Mouse (Mus musculus): ENCODE data around the gene Trp53i13. TPM values are rescaled to one million over a fixed set of nuclear protein-coding genes. Genes with fewer than 3 reads are reported as not detected.
A peak's percentile ranks its signal among the peaks of the same experiment; 100 is the strongest.
"Not testable (repeated sequence)": the region's sequence is repeated elsewhere in the genome, so short reads cannot be mapped to it uniquely, and the experiment has no call there.

The Trp53i13 gene
- not detected in 2 replicates for polyA plus RNA-seq (2012; ENCODE audit: insufficient read depth, insufficient read length, low replicate concordance, missing spikeins)

DNA sequence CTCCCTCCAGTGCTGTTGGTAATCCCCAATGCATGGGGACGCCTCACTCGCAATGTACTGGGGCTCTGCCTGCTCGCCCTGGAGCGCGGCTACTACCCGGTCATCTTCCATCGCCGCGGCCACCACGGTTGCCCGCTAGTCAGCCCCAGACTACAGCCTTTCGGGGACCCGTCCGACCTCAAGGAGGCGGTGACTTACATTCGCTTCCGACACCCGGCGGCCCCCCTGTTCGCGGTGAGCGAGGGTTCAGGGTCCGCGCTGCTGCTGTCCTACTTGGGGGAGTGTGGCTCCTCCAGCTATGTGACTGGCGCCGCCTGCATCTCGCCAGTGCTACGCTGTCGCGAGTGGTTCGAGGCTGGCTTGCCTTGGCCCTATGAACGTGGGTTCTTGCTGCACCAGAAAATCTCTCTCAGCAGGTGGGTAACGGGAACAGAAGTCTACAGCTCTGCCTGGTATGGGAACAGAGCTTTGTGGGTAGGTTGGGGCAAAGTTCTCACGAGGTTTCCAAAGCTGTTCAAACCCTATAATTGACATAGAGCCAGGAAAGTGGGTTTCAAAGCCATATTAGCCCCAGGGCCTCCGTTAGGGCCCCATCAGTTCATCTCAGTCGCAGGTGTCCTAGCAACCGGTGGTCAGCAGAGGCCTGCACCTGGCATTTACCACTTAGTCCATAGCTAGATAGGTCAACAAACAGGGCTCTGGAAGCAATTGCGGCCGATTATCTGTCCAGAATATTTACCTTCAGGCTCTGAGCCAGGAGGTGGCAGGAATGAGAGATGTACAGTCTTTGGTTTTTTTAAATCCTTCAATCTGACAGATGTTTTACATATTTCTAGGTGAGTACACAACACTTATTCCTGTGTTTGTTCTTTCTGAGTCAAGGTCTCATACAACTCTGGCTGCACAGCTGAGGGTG is at the start of gene Trp53i13:
TSS of gene Trp53i13 (minus strand) at position 344 of the 916 bp plus-strand sequence.
- Histone ChIP-seq H3K4me3 (ENCODE audit: insufficient read depth, low read depth, low read length) (peak within 1 kb of the TSS; percentile 45), H3K4me1 (ENCODE audit: control insufficient read depth, insufficient read depth, low read length) (peaks cover 29% of the 10 kb centered on the region), H3K27ac (ENCODE audit: insufficient read depth, low read depth, low read length) (no peak within 1 kb of the TSS)
- TF ChIP-seq POLR2A (IDR thresholded peaks at IDR 0.05; ENCODE audit: insufficient read depth, low read depth, low read length) (no peak), CTCF (IDR thresholded peaks at IDR 0.05; ENCODE audit: insufficient read depth, low read depth, low read length) (no peak)
- WGBS: 26% methylated on average over 39 of the region's 39 CpGs

DNA sequence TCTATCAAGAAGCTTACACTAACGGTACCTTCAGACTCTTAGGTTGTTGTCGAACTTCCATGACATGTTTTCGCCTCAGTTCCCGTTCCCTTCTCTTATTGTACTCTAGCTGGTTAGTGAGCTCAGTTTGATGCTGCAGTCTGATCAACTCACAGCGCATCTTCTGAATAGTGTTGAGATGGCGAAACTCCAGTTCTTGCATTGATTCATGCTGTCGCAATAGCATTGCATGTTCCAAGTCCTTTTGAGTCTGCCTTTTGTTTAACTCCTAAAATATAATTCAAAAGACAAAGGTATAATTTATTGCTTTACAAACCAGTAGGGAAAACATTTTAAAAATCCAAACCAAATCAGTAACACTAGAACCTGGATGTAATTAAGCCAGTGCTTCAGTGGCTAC is 29.5 kb upstream of the Trp53i13 start:
- WGBS: 79% methylated on average over 7 of the region's 7 CpGs

DNA sequence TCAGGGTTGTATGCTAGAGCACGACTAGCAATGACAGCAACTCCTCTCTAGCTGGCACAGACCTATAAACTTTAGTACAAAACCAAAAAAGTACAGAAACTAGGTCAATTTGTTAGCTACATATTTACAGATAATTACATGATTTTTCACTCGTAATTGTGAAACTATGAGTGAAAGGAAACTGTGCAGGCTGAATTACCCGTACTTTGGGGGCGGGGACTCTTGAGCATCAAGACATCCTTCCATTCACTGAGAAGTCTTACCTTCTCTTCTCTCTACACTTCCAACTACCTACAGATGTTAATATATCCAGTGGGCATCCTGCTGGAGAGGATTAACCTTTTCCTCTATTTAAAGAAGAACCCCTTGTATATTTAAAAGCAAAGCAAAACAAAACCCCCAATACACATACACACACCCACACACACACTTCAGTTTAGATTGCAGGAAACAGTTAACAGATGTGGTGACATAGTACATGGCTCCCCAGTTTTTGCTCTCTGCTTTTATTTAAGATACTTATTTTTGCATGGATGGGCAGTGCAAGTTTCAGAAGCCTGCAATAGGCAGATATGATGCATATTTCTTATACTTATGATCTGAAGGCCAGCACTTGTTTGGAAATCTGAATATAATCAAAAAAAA is 16.5 kb upstream of the Trp53i13 start:
- Histone ChIP-seq H3K27ac (ENCODE audit: insufficient read depth, low read depth, low read length) (no peak overlapping the region), H3K4me3 (ENCODE audit: insufficient read depth, low read depth, low read length) (no peak overlapping the region), H3K4me1 (ENCODE audit: control insufficient read depth, insufficient read depth, low read length) (no peaks in the 10 kb centered on the region)
- no peak for TF ChIP-seq POLR2A (IDR thresholded peaks at IDR 0.05; ENCODE audit: insufficient read depth, low read depth, low read length)
- no peak for TF ChIP-seq CTCF (IDR thresholded peaks at IDR 0.05; ENCODE audit: insufficient read depth, low read depth, low read length)
- WGBS: 72% methylated on average over 4 of the region's 4 CpGs

More for the DNA sequence above, 29.5 kb upstream of the Trp53i13 start:
- Histone ChIP-seq H3K4me3 (ENCODE audit: insufficient read depth, low read depth, low read length) (no peak overlapping the region), H3K4me1 (ENCODE audit: control insufficient read depth, insufficient read depth, low read length) (no peaks in the 10 kb centered on the region), H3K27ac (ENCODE audit: insufficient read depth, low read depth, low read length) (no peak overlapping the region)
- TF ChIP-seq CTCF (IDR thresholded peaks at IDR 0.05; ENCODE audit: insufficient read depth, low read depth, low read length) (no peak), POLR2A (IDR thresholded peaks at IDR 0.05; ENCODE audit: insufficient read depth, low read depth, low read length) (no peak)

DNA sequence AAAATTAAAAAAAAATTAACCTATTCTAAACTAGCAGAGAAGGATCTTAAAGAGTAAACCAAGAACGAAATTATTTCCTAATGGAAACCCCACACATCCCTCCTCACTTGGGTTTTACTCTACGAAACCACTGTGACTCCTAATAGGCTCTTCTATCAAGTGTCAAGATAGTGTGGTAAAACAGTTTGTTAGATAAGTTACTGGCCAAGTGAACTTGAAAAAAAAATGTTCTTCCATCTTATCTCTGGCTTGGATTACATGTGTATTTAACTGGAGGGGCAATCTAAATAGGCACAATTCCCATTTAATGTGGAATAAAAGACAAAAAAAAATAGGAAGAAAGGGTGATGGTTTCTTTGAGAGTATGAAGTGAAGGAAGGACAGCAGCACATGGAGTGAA is 15.1 kb upstream of the Trp53i13 start:
- no peaks in the 10 kb centered on the region for H3K4me1 ChIP-seq (ENCODE audit: control insufficient read depth, insufficient read depth, low read length)
- WGBS: 92% methylated on average over 2 of the region's 2 CpGs
- H3K27ac ChIP-seq (ENCODE audit: insufficient read depth, low read depth, low read length): no peak overlapping the region
- TF ChIP-seq CTCF (IDR thresholded peaks at IDR 0.05; ENCODE audit: insufficient read depth, low read depth, low read length): no peak
- H3K4me3 ChIP-seq (ENCODE audit: insufficient read depth, low read depth, low read length): no peak overlapping the region

DNA sequence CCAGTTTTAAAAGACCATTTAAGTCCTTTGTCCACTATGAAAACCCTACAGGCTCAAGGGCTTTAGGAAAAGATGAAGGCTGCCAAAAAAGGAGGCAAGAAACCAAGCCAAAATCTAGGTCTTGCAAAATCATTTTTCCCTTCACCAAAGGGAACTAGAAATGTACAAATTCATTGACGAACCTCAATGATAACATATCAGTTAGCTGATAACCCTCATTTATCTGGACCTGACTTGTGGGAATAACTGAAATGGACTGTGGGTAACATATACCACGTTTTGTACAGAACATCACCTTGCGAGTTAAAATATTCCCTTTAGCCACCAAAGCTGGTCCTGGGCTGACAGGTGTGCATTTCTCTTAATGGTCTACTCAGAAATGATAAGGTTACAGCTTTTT is 13.9 kb upstream of the Trp53i13 start:
- 95% methylated on average over 3 of the region's 3 CpGs for WGBS
- no peak for TF ChIP-seq CTCF (IDR thresholded peaks at IDR 0.05; ENCODE audit: insufficient read depth, low read depth, low read length)
- no peak for TF ChIP-seq POLR2A (IDR thresholded peaks at IDR 0.05; ENCODE audit: insufficient read depth, low read depth, low read length)

DNA sequence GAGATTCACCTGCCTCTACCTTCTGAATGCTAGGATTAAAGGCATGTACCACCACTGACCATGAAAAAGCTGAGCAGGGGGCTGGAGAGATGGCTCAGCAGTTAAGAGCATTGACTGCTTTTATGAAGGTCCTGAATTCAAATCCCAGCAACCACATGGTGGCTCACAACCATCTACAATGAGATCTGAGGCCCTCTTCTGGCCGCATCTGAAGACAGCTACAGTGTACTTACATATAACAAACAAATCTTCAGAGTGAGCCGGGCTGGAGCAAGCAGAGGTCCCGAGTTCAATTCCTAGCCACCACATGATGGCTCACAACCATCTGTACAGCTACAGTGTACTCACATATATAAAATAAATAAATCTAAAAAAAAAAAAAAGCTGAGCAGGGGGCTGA is 12.6 kb upstream of the Trp53i13 start:
- not testable (repeated sequence) for H3K27ac ChIP-seq (ENCODE audit: insufficient read depth, low read depth, low read length); H3K4me1 ChIP-seq (ENCODE audit: control insufficient read depth, insufficient read depth, low read length); H3K4me3 ChIP-seq (ENCODE audit: insufficient read depth, low read depth, low read length)
- WGBS: 94% methylated on average over 3 of the region's 3 CpGs

More for the DNA sequence above, 13.9 kb upstream of the Trp53i13 start:
- Histone ChIP-seq H3K4me1 (ENCODE audit: control insufficient read depth, insufficient read depth, low read length) (no peaks in the 10 kb centered on the region), H3K27ac (ENCODE audit: insufficient read depth, low read depth, low read length) (no peak overlapping the region), H3K4me3 (ENCODE audit: insufficient read depth, low read depth, low read length) (no peak overlapping the region)

DNA sequence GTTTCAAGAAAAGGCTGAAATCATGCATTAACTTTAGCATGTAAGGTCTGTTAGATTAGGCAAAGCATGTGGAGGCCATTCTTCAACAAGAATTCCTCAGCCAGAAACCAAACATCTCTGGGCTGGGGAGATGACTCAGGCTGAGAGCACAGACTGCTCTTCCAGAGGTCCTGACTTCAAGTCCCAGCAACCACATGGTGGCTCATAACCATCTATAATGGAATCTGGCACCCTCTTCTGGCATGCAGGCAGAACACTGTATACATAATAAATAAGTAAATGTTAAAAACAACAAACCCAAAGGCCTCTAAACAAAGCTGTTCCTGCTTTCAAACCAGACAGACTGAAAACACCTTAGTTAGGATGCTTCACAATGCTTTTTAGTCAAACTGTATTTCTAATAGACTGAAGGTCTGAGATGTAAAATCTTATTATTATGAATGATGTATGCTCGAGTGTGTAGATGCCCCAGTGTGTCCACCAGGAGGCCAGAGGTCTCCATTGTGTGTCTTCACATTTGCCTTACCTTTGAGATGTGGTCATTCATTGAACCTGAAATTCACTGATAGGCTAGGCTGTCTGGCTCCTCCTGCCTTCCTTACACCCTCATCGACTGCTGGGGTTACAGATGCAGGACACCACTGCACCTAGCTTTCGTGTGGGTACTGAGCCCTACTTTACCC is 10.2 kb upstream of the Trp53i13 start:
- TF ChIP-seq POLR2A (IDR thresholded peaks at IDR 0.05; ENCODE audit: insufficient read depth, low read depth, low read length) (no peak), CTCF (IDR thresholded peaks at IDR 0.05; ENCODE audit: insufficient read depth, low read depth, low read length) (no peak)
- no peaks in the 10 kb centered on the region for H3K4me1 ChIP-seq (ENCODE audit: control insufficient read depth, insufficient read depth, low read length)
- no peak overlapping the region for H3K27ac ChIP-seq (ENCODE audit: insufficient read depth, low read depth, low read length)
- H3K4me3 ChIP-seq (ENCODE audit: insufficient read depth, low read depth, low read length): no peak overlapping the region
- WGBS: 79% methylated on average over 3 of the region's 3 CpGs

DNA sequence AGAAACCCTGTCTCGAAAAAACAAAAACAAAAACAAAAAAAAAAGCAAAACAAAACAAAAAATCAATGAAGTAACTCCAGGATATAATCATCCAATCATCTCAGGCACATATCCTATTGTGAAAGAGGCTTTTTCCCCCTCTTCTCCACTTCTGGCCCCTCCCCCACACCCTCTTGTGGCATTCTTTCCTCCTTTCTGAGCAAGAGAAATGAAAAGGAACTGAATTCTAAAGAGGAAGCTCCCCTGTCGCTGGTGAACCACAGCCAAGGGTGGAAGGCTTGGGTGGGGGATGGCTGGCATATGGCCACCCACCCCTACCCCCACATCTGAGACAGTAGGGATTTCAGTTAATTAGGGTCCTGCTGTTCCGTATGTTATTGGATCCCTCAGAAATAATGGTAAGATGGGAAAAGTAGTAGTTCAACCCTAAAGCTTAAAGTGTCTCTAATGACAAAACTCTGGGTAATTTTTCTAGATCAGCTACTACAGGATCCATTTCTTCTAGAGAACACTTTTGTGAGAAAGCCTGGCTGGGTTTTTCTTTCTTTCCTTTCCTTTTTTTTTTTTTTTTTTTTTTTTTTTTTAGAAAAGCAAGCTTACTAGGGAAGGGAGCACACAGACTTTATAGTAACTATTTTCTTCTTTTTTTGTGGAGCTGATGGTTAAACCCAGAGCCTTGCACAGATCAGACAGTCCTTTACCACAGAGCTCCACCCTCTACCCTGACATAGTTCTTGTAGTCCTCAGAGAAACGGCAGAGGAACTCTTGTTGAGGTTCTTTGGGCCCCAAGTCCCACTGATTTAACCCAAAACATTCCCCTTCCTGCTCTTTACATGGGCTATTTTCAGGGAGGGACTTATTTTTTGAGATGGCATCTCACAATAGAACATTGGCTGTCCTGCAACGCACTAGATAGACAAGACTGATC is 5.1 kb upstream of the Trp53i13 start:
- Histone ChIP-seq H3K4me1 (ENCODE audit: control insufficient read depth, insufficient read depth, low read length) (no peaks in the 10 kb centered on the region), H3K27ac (ENCODE audit: insufficient read depth, low read depth, low read length) (no peak overlapping the region), H3K4me3 (ENCODE audit: insufficient read depth, low read depth, low read length) (no peak overlapping the region)
- no peak for TF ChIP-seq POLR2A (IDR thresholded peaks at IDR 0.05; ENCODE audit: insufficient read depth, low read depth, low read length)
- TF ChIP-seq CTCF (IDR thresholded peaks at IDR 0.05; ENCODE audit: insufficient read depth, low read depth, low read length): no peak
- WGBS: 46% methylated on average over 5 of the region's 5 CpGs
